Mouse (Mus musculus) lung, adult 2 months (tissue): ENCODE measurements around the gene Pomt2. TPM values are rescaled to one million over a fixed set of nuclear protein-coding genes. Genes with fewer than 3 reads are reported as not detected.

Experiments
- DNase-seq: peaks from one replicate; pipeline ENCODE4 v3.0.0; 2022
- H3K4me1 ChIP-seq: fragments of 200-500 bp; 2 replicates; pipeline ENCODE4 v1.6.1; 2011; ENCODE audit warnings: low read length; ENCODE audit not compliant: control insufficient read depth, insufficient read depth
- H3K4me3 ChIP-seq: fragments of 200-500 bp; replicated peaks from 2 replicates; pipeline ENCODE3; 2011; ENCODE audit warnings: low read depth, mild to moderate bottlenecking, control low read depth, low read length; ENCODE audit errors: extremely low read depth
- CTCF ChIP-seq: fragments of 200-500 bp; IDR thresholded peaks from 2 replicates; pipeline ENCODE4 v1.5.1; 2011; ENCODE audit warnings: mild to moderate bottlenecking, low read length, control low read depth; ENCODE audit not compliant: insufficient read depth
- POLR2A ChIP-seq: fragments of 200-500 bp; IDR thresholded peaks from 2 replicates; pipeline ENCODE4 v1.6.1; 2011; ENCODE audit warnings: low read depth, mild to moderate bottlenecking, control low read depth, low read length, borderline replicate concordance; ENCODE audit errors: extremely low read depth
- WGBS: fragments of 180-500 bp; shearing (Covaris S2); methylation state at CpG from one replicate; pipeline ENCODE4 v1.1.7; 2018; 5-methylcytosine and 5-hydroxymethylcytosine counted together
- polyA plus RNA-seq: library from polyadenylated mRNA; depleted of rRNA; stranded (reverse); fragments of >200 nt; gene quantifications from 2 replicates; pipeline ENCODE4 v1.2.3, GENCODE M21; 2012

Pomt2 gene
- polyA plus RNA-seq, 1 experiment, result 15.7 TPM

- 62% methylated on average over 2 of the region's 2 CpGs for WGBS
- Histone ChIP-seq H3K4me3 (no peak overlapping the region), H3K4me1 (no peaks in the 10 kb centered on the region; the same call in 1 of the 2 replicates)
- no peak for TF ChIP-seq POLR2A
- no peak for TF ChIP-seq CTCF
- DNase-seq, result no peak
These were observed 16.6 kb downstream of the Pomt2 start for GRCm38 (mm10) chr12:87131181-87131580.

GRCm38 (mm10) chr12:87130224-87130623 lies 17.5 kb downstream of the Pomt2 start:
- 95% methylated on average over 4 of the region's 4 CpGs for WGBS
- H3K4me3 ChIP-seq, result no peak overlapping the region
- DNase-seq, result no peak
- H3K4me1 ChIP-seq, result no peaks in the 10 kb centered on the region; the same call in 1 of the 2 replicates
- no peak for TF ChIP-seq POLR2A
- TF ChIP-seq CTCF, result no peak

GRCm38 (mm10) chr12:87127256-87127655 lies 20.5 kb downstream of the Pomt2 start:
- DNase-seq, result no peak
- Histone ChIP-seq H3K4me3 (no peak overlapping the region), H3K4me1 (no peaks in the 10 kb centered on the region; the same call in 1 of the 2 replicates)
- TF ChIP-seq POLR2A (no peak), CTCF (no peak)
- 87% methylated on average over 4 of the region's 4 CpGs for WGBS

- H3K4me1 ChIP-seq, result no peaks in the 10 kb centered on the region
- WGBS, result 81% methylated on average over 4 of the region's 4 CpGs
- H3K4me3 ChIP-seq, result no peak overlapping the region
- TF ChIP-seq CTCF (no peak), POLR2A (no peak)
- no peak for DNase-seq
These were observed 25.7 kb downstream of the Pomt2 start for GRCm38 (mm10) chr12:87121918-87122589.

- no peaks in the 10 kb centered on the region for H3K4me1 ChIP-seq
- 66% methylated on average over 3 of the region's 3 CpGs for WGBS
- no peak for TF ChIP-seq CTCF
- TF ChIP-seq POLR2A, result no peak
These were observed 40.3 kb downstream of the Pomt2 start for GRCm38 (mm10) chr12:87107357-87107977.

GRCm38 (mm10) chr12:87104796-87105195 lies 43.0 kb downstream of the Pomt2 start:
- DNase-seq, result no peak
- WGBS, result 56% methylated on average over 4 of the region's 4 CpGs
- no peak overlapping the region for H3K4me3 ChIP-seq
- TF ChIP-seq POLR2A (no peak), CTCF (no peak)
- no peaks in the 10 kb centered on the region; the same call in 1 of the 2 replicates for H3K4me1 ChIP-seq

More at GRCm38 (mm10) chr12:87107357-87107977, 40.3 kb downstream of the Pomt2 start:
- DNase-seq, result no peak
- H3K4me3 ChIP-seq, result no peak overlapping the region

- Histone ChIP-seq H3K4me3 (no peak overlapping the region), H3K4me1 (no peaks in the 10 kb centered on the region; the same call in 1 of the 2 replicates)
- TF ChIP-seq POLR2A (no peak), CTCF (no peak)
- DNase-seq, result no peak
- WGBS, result 86% methylated on average over 4 of the region's 4 CpGs
These were observed 44.3 kb downstream of the Pomt2 start for GRCm38 (mm10) chr12:87103471-87103870.

- Histone ChIP-seq H3K4me3 (no peak within 1 kb of the TSS), H3K4me1 (no peaks in the 10 kb centered on the region; the same call in 1 of the 2 replicates)
- TF ChIP-seq POLR2A (no peak), CTCF (no peak)
- DNase-seq, result no peak
- 7% methylated on average over 32 of the region's 32 CpGs for WGBS
These were observed 45.6 kb downstream of the Pomt2 start, which contains the start of gene Ngb for GRCm38 (mm10) chr12:87102165-87102631. Gene Ngb, minus strand, starts transcription at chr12:87102539.

GRCm38 (mm10) chr12:87100331-87100730 lies 47.4 kb downstream of the Pomt2 start:
- TF ChIP-seq POLR2A (no peak), CTCF (no peak)
- no peak for DNase-seq
- Histone ChIP-seq H3K4me3 (no peak overlapping the region), H3K4me1 (no peaks in the 10 kb centered on the region; the same call in 1 of the 2 replicates)
- 74% methylated on average over 4 of the region's 4 CpGs for WGBS

GRCm38 (mm10) chr12:87093671-87094070 lies 54.1 kb downstream of the Pomt2 start:
- Histone ChIP-seq H3K4me3 (no peak overlapping the region), H3K4me1 (no peaks in the 10 kb centered on the region)
- no peak for TF ChIP-seq CTCF
- DNase-seq, result no peak
- 47% methylated on average over 6 of the region's 6 CpGs for WGBS
